Mouse (Mus musculus): ENCODE measurements around the gene Rab5a. TPM values are rescaled to one million over a fixed set of nuclear protein-coding genes. Genes with fewer than 3 reads are reported as not detected.

Gene Rab5a
- polyA plus RNA-seq, 1 experiment from 2014 or later = 78.0 TPM

Other genes with a start within 250 kb of the Rab5a start
- gene Efhb, start 15.9 kb upstream of the Rab5a start, polyA plus RNA-seq (2015; fragmentation: Nextera tagmentation; extraction: Ambion mirVana) = 0.57 and 0.75 TPM in 2 replicates
- 0.23 and 0.25 TPM in 2 replicates for gene Pp2d1, start 60.2 kb downstream of the Rab5a start, polyA plus RNA-seq (2015; fragmentation: Nextera tagmentation; extraction: Ambion mirVana)
- gene Kat2b, start 87.6 kb downstream of the Rab5a start, polyA plus RNA-seq (2015; fragmentation: Nextera tagmentation; extraction: Ambion mirVana) = 5.2 and 6.6 TPM in 2 replicates
- 28.3 and 33.1 TPM in 2 replicates for gene Sgo1, start 210.1 kb downstream of the Rab5a start, polyA plus RNA-seq (2015; fragmentation: Nextera tagmentation; extraction: Ambion mirVana)